Mouse (Mus musculus): ENCODE measurements at regions not wholly inside any gene's neighbourhood (a gene's known extent, or its start where the extent isn't known, plus 50 kb on each side); places are given as distances from the start of the nearest gene placed in this dataset.
"Not testable (repeated sequence)": the region's sequence is repeated elsewhere in the genome, so short reads cannot be mapped to it uniquely, and the experiment has no call there.

DNA sequence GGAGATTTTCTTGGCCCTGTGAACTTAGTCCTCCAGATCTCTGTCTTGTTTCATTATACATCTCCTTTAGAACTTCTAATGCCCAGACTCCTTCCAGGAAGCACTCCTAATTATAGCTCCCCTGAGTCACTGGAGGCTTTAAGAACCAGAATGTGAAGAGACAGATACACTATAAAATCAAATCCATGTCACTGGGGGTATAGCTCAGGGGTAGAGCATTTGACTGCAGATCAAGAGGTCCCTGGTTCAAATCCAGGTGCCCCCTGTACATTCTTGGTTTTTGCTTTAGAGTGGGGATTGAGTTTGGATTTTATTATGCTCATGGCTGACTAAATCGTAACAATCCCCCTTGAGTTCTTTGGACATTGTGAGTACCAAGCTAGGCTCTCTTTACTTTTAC is 62.4 kb upstream of the Acpp start:
- DNase-seq (ENCODE audit: extremely low spot score in 1 of 2, low spot score in 1 of 2) = no peak

- DNase-seq (ENCODE audit: extremely low spot score in 1 of 2, low spot score in 1 of 2) = not testable (repeated sequence)
These were observed 60.9 kb upstream of the Acpp start for GRCm38 (mm10) chr9:104398484-104398883.

GRCm38 (mm10) chr9:104387805-104388204 is 50.3 kb upstream of the Acpp start:
- DNase-seq (ENCODE audit: extremely low spot score in 1 of 2, low spot score in 1 of 2) = no peak

Small RNA genes lying in the stretch of these regions (microRNA-seq; reads per million reads assigned to microRNA genes)
- 0 reads per million in 2 experiments for gene Mir2136

Data from layer of hippocampus, postnatal 25 days (tissue).